Mouse (Mus musculus) myocyte (in vitro differentiated cells): ENCODE measurements around the gene Gm14408. TPM values are rescaled to one million over a fixed set of nuclear protein-coding genes. Genes with fewer than 3 reads are reported as not detected.
A peak's percentile ranks its signal among the peaks of the same experiment; 100 is the strongest.
"Not testable (repeated sequence)": the region's sequence is repeated elsewhere in the genome, so short reads cannot be mapped to it uniquely, and the experiment has no call there.

Experiments
- H3K27me3 ChIP-seq: one replicate; pipeline ENCODE4 v1.6.1; 2011; ENCODE audit not compliant: control insufficient read depth, insufficient read depth, insufficient read length
- H3K36me3 ChIP-seq: one replicate; pipeline ENCODE4 v1.6.1; 2011; ENCODE audit not compliant: control insufficient read depth, insufficient read depth
- H3K4me2 ChIP-seq: one replicate; pipeline ENCODE4 v1.6.1; 2011; ENCODE audit warnings: low read depth, control low read depth
- H3K4me3 ChIP-seq: one replicate; pipeline ENCODE4 v1.5.1; 2011; ENCODE audit warnings: mild to moderate bottlenecking, control low read depth, moderate library complexity
- H3K79me2 ChIP-seq: one replicate; pipeline ENCODE4 v1.6.1; 2011; ENCODE audit not compliant: control insufficient read depth, insufficient read depth
- H3ac ChIP-seq: one replicate; pipeline ENCODE4 v1.6.1; 2011; ENCODE audit not compliant: control insufficient read depth, insufficient read length
- polyA plus RNA-seq: library from polyadenylated mRNA; unstranded; fragments of >200 nt; fragmentation: generic; extraction: Trizol; gene quantifications from one replicate; pipeline ENCODE4 v1.2.1, GENCODE M21; 2012; ENCODE audit warnings: missing spikeins

The Gm14408 gene
- not detected for polyA plus RNA-seq

DNA sequence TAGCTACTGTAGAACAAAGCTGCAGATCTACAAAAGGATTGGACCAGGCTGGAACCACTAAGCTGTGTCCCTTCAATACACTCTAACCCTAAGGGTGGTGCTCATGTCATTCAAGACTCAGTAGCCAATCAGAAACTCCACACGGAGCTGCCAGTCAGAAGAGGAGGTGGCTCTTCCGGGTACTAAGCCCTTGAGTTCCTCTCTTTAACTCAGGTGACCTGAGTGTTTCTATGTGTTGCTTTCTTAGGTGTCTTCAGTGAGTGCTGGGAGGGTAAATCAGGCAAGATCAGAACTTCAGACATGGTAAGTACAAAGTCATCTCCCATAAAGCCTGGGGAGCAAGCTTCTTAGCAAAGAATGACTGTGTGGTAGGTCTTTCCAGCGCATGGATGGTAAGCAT, at the start of gene Gm14408:
Gene Gm14408, plus strand, starts transcription at position 301 of the 400 bp plus-strand sequence.
- H3K4me3 ChIP-seq, H3K36me3 ChIP-seq, H3K27me3 ChIP-seq: not testable (repeated sequence)

DNA sequence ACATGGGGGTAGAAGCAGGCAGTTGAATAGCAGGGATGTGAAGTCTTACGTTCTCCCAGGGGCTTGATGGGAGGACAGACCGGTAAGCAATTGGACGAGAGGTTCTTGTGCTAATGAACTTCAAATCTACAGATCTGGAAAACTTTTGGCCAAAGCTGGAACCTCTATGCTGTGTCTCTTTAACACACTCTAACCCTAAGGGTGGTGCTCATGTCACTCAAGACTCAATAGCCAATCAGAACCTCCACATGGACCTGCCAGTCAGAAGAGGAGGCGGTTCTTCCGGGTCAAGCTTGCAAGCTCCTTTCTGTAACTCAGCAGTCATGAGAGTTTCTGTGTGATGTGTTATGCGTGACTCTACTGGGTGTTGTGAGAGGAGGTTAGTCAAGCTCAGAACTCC, 32.6 kb upstream of the Gm14408 start, which contains the start of gene Gm14295:
Gene Gm14295, plus strand, starts transcription at position 301 of the 400 bp plus-strand sequence.
- H3K4me2 ChIP-seq, H3K36me3 ChIP-seq, H3K27me3 ChIP-seq, H3ac ChIP-seq, H3K79me2 ChIP-seq: not testable (repeated sequence)
- H3K4me3 ChIP-seq = peak within 1 kb of the TSS; percentile 21

More for the DNA sequence above, at the start of gene Gm14408:
- H3K79me2 ChIP-seq, H3ac ChIP-seq: not testable (repeated sequence)
- H3K4me2 ChIP-seq = peak within 1 kb of the TSS; percentile 34

DNA sequence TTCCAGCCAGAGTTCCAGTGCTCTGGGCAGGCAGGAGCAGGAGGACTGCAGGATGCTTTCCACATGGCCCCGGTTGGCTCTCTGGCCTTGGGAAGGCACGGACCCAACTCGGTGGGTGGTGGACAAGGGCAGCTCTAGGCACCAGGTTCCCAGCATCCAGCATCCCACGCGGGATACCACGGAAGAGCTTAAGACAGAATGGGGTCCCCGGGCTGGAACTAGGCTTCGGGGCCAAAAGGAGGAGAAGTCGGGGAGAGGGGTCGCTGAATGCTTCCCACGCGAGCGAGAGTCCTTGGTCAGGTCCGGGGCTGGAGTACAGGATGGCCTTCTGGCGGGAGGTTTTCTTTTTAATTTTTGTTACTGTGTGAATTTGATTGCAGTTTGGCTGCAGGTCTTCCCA, 32.2 kb upstream of the Gm14408 start:
- not testable (repeated sequence) for H3K36me3 ChIP-seq, H3ac ChIP-seq, H3K79me2 ChIP-seq, H3K4me2 ChIP-seq, H3K27me3 ChIP-seq
- H3K4me3 ChIP-seq = peak overlapping the region; percentile 21

Other genes with a start within 250 kb of the Gm14408 start
- gene Gm14308, start 194.8 kb upstream of the Gm14408 start, polyA plus RNA-seq = 0.41 TPM
- 3.4 TPM for gene Zfp973, start 160.6 kb upstream of the Gm14408 start, polyA plus RNA-seq
- gene Gm14305, start 122.8 kb upstream of the Gm14408 start, polyA plus RNA-seq = 7.2 TPM
- 7.2 TPM for gene Gm14295, start 32.5 kb upstream of the Gm14408 start, polyA plus RNA-seq
- gene Gm14296, start 96.7 kb downstream of the Gm14408 start, polyA plus RNA-seq = 3.4 TPM
- gene Gm14419, start 169.8 kb downstream of the Gm14408 start, polyA plus RNA-seq = 9.0 TPM
- gene Gm14401, start 243.2 kb downstream of the Gm14408 start, polyA plus RNA-seq = 0.05 TPM